Mouse (Mus musculus) erythroblast, embryonic 14.5 days (primary cell): ENCODE measurements around the gene Gm4744. TPM values are rescaled to one million over a fixed set of nuclear protein-coding genes. Genes with fewer than 3 reads are reported as not detected.
"Not testable (repeated sequence)": the region's sequence is repeated elsewhere in the genome, so short reads cannot be mapped to it uniquely, and the experiment has no call there.

ENCODE experiments used
- H3K27me3 ChIP-seq: 2 replicates; pipeline ENCODE4 v1.6.1; 2012; ENCODE audit warnings: inconsistent platforms; ENCODE audit not compliant: control insufficient read depth
- H3K36me3 ChIP-seq: 2 replicates; pipeline ENCODE4 v1.6.1; 2012; ENCODE audit warnings: mild to moderate bottlenecking, inconsistent platforms; ENCODE audit not compliant: control insufficient read depth
- H3K4me1 ChIP-seq: 2 replicates; pipeline ENCODE4 v1.6.1; 2012; ENCODE audit warnings: inconsistent platforms; ENCODE audit not compliant: control insufficient read depth
- H3K4me3 ChIP-seq: replicated peaks from 2 replicates; pipeline ENCODE3; 2012; ENCODE audit warnings: moderate library complexity, mild to moderate bottlenecking, inconsistent platforms
- H3K9me3 ChIP-seq: 2 replicates; pipeline ENCODE4 v1.6.1; 2012; ENCODE audit warnings: low read length, inconsistent platforms, mixed read lengths; ENCODE audit not compliant: control insufficient read depth
- GATA1 ChIP-seq: IDR thresholded peaks from 2 replicates; pipeline ENCODE4 v1.6.1; 2012; ENCODE audit warnings: low read length, inconsistent platforms, mixed read lengths
- TAL1 ChIP-seq: IDR thresholded peaks from 3 replicates; pipeline ENCODE4 v1.6.1; 2012; ENCODE audit warnings: low read length, inconsistent platforms, mixed read lengths
- polyA plus RNA-seq: library from polyadenylated mRNA; stranded (reverse); fragments of >175 nt; gene quantifications from 2 replicates; pipeline ENCODE4 v1.2.3, GENCODE M21; 2012

The Gm4744 gene
- polyA plus RNA-seq = not detected in 2 replicates

GRCm38 (mm10) chr6:40951770-40952169 is at the start of gene Gm4744:
TSS of gene Gm4744 (minus strand) at chr6:40951870.
- Histone ChIP-seq H3K4me3 (no peak within 1 kb of the TSS), H3K4me1 (no peaks in the 10 kb centered on the region), H3K27me3 (no peaks in the 10 kb centered on the region), H3K36me3 (no peaks in the 10 kb centered on the region), H3K9me3 (no peaks in the 10 kb centered on the region)
- TF ChIP-seq GATA1 = no peak
- no peak for TF ChIP-seq TAL1

- H3K4me3 ChIP-seq, H3K27me3 ChIP-seq, H3K36me3 ChIP-seq, H3K9me3 ChIP-seq, H3K4me1 ChIP-seq: not testable (repeated sequence)
These were observed 47.7 kb upstream of the Gm4744 start, which contains the start of gene Gm2663 for GRCm38 (mm10) chr6:40999379-40999778. TSS of gene Gm2663 (minus strand) at chr6:40999479.

GRCm38 (mm10) chr6:40964454-40964853 is 12.8 kb upstream of the Gm4744 start, which contains the start of gene 1810009J06Rik:
TSS of gene 1810009J06Rik (plus strand) at chr6:40964754.
- H3K36me3 ChIP-seq, H3K4me1 ChIP-seq, H3K9me3 ChIP-seq, H3K27me3 ChIP-seq, H3K4me3 ChIP-seq: not testable (repeated sequence)

- H3K9me3 ChIP-seq = no peaks in the 10 kb centered on the region
- H3K4me3 ChIP-seq = no peak overlapping the region
- H3K27me3 ChIP-seq = no peaks in the 10 kb centered on the region
- H3K4me1 ChIP-seq = no peaks in the 10 kb centered on the region
- TF ChIP-seq GATA1 (no peak), TAL1 (no peak)
- no peaks in the 10 kb centered on the region for H3K36me3 ChIP-seq
These were observed 2.0 kb upstream of the Gm4744 start for GRCm38 (mm10) chr6:40953716-40954115.

- TF ChIP-seq TAL1 = no peak
- no peak for TF ChIP-seq GATA1
- no peaks in the 10 kb centered on the region for H3K4me1 ChIP-seq
- no peak within 1 kb of the TSS for H3K4me3 ChIP-seq
- H3K27me3 ChIP-seq = no peaks in the 10 kb centered on the region
- H3K36me3 ChIP-seq = no peaks in the 10 kb centered on the region
- no peaks in the 10 kb centered on the region for H3K9me3 ChIP-seq
These were observed 11.2 kb downstream of the Gm4744 start, which contains the start of gene 1700074P13Rik for GRCm38 (mm10) chr6:40940457-40940856. TSS of gene 1700074P13Rik (minus strand) at chr6:40940557.

GRCm38 (mm10) chr6:40919954-40920353 is 31.7 kb downstream of the Gm4744 start:
- no peak overlapping the region for H3K4me3 ChIP-seq
- no peaks in the 10 kb centered on the region for H3K9me3 ChIP-seq
- TF ChIP-seq TAL1 (no peak), GATA1 (no peak)
- no peaks in the 10 kb centered on the region for H3K4me1 ChIP-seq
- no peaks in the 10 kb centered on the region for H3K36me3 ChIP-seq
- no peaks in the 10 kb centered on the region for H3K27me3 ChIP-seq

GRCm38 (mm10) chr6:40900287-40900686 is 51.4 kb downstream of the Gm4744 start, which contains the start of gene Prss58:
TSS of gene Prss58 (minus strand) at chr6:40900387.
- Histone ChIP-seq H3K4me3 (no peak within 1 kb of the TSS), H3K36me3 (no peaks in the 10 kb centered on the region), H3K27me3 (no peaks in the 10 kb centered on the region), H3K9me3 (no peaks in the 10 kb centered on the region), H3K4me1 (no peaks in the 10 kb centered on the region)
- TF ChIP-seq GATA1 = no peak
- TF ChIP-seq TAL1 = no peak

Other genes starting within 250 kb of the Gm4744 start
- gene Moxd2, start 64.4 kb downstream of the Gm4744 start, polyA plus RNA-seq = not detected in 2 replicates
- not detected in 2 replicates for gene Prss58, start 51.5 kb downstream of the Gm4744 start, polyA plus RNA-seq
- gene 1700074P13Rik, start 11.3 kb downstream of the Gm4744 start, polyA plus RNA-seq = not detected in 2 replicates
- gene 1810009J06Rik, start 12.9 kb upstream of the Gm4744 start, polyA plus RNA-seq = not detected in 2 replicates
- not detected in 2 replicates for gene Gm2663, start 47.6 kb upstream of the Gm4744 start, polyA plus RNA-seq
- gene 2210010C04Rik, start 83.6 kb upstream of the Gm4744 start, polyA plus RNA-seq = 0.02 TPM in 1 of 2 replicates, not detected in the other